Mouse (Mus musculus) limb, embryonic 15.5 days (tissue): ENCODE results near the gene D230025D16Rik. TPM values are rescaled to one million over a fixed set of nuclear protein-coding genes. Genes with fewer than 3 reads are reported as not detected.

Experiments used
- ATAC-seq: fragments of 200-750 bp; cut with Nextera tagmentation; 2 replicates; pipeline ENCODE4 v1.8.0; 2017; ENCODE audit warnings: low read depth, moderate TSS enrichment; ENCODE audit not compliant: insufficient number of reproducible peaks, low FRiP score, low TSS enrichment
- H3K27ac ChIP-seq: fragments of 300-500 bp; sonication (generic); 2 replicates; pipeline ENCODE4 v1.5.1; 2015; ENCODE audit warnings: moderate library complexity, mild to moderate bottlenecking, inconsistent platforms
- H3K27me3 ChIP-seq: fragments of 300-500 bp; sonication (generic); 2 replicates; pipeline ENCODE4 v1.6.1; 2015; ENCODE audit warnings: inconsistent platforms
- H3K36me3 ChIP-seq: fragments of 300-500 bp; sonication (generic); 2 replicates; pipeline ENCODE4 v1.6.1; 2015; ENCODE audit warnings: inconsistent platforms
- H3K4me1 ChIP-seq: fragments of 300-500 bp; sonication (generic); 2 replicates; pipeline ENCODE4 v1.6.1; 2015; ENCODE audit warnings: inconsistent platforms
- H3K4me2 ChIP-seq: fragments of 300-500 bp; sonication (generic); 2 replicates; pipeline ENCODE4 v1.6.1; 2015; ENCODE audit warnings: mild to moderate bottlenecking, inconsistent platforms
- H3K4me3 ChIP-seq: fragments of 300-500 bp; sonication (generic); 2 replicates; pipeline ENCODE4 v1.5.1; 2015; ENCODE audit warnings: mild to moderate bottlenecking, inconsistent platforms
- H3K9ac ChIP-seq: fragments of 300-500 bp; sonication (generic); 2 replicates; pipeline ENCODE4 v1.6.1; 2015; ENCODE audit warnings: inconsistent platforms
- H3K9me3 ChIP-seq: fragments of 300-500 bp; sonication (generic); 2 replicates; pipeline ENCODE4 v1.6.1; 2016; ENCODE audit warnings: inconsistent platforms
- WGBS: fragments of 180-500 bp; shearing (Covaris S2); methylation state at CpG from one replicate; pipeline ENCODE4 v1.1.7; 2015; 5-methylcytosine and 5-hydroxymethylcytosine counted together
- polyA plus RNA-seq: library from polyadenylated mRNA; unstranded; fragments of >200 nt; fragmentation: Nextera tagmentation; extraction: Ambion mirVana; gene quantifications from 2 replicates; pipeline ENCODE4 v1.2.1, GENCODE M21; 2015

D230025D16Rik gene
- polyA plus RNA-seq, 1 experiment from 2014 or later = 25.6 TPM

GRCm38 (mm10) chr8:105275840-105276239 is 50.9 kb downstream of the D230025D16Rik start, which contains the start of gene Nol3:
TSS of gene Nol3 (plus strand) at chr8:105276140.
- Histone ChIP-seq H3K4me1 (peaks cover 29% of the 10 kb centered on the region), H3K4me2 (peak within 1 kb of the TSS; percentile 85), H3K4me3 (peak within 1 kb of the TSS; percentile 44), H3K9me3 (no peaks in the 10 kb centered on the region), H3K27ac (no peak within 1 kb of the TSS), H3K36me3 (no peaks in the 10 kb centered on the region), H3K27me3 (peaks cover 89% of the 10 kb centered on the region), H3K9ac (peak within 1 kb of the TSS; percentile 31)
- 4% methylated on average over 10 of the region's 10 CpGs for WGBS
- ATAC-seq = no peak

GRCm38 (mm10) chr8:105276292-105277120 is 51.6 kb downstream of the D230025D16Rik start:
- H3K4me1 ChIP-seq = peaks cover 27% of the 10 kb centered on the region
- H3K9me3 ChIP-seq = no peaks in the 10 kb centered on the region
- WGBS = 3% methylated on average over 30 of the region's 30 CpGs
- H3K27ac ChIP-seq = no peak overlapping the region
- peak overlapping the region; percentile 44 for H3K4me3 ChIP-seq
- H3K36me3 ChIP-seq = no peaks in the 10 kb centered on the region
- peak; percentile 56; the same call in 1 of the 2 replicates for ATAC-seq
- peaks cover 82% of the 10 kb centered on the region for H3K27me3 ChIP-seq
- H3K4me2 ChIP-seq = peak overlapping the region; percentile 85
- peak overlapping the region; percentile 31 for H3K9ac ChIP-seq

- WGBS = 4% methylated on average over 28 of the region's 28 CpGs
- Histone ChIP-seq H3K9me3 (no peaks in the 10 kb centered on the region), H3K27me3 (peaks cover 62% of the 10 kb centered on the region), H3K4me2 (peak overlapping the region; percentile 53), H3K36me3 (peaks cover 3% of the 10 kb centered on the region; the same call in 1 of the 2 replicates), H3K9ac (no peak overlapping the region), H3K4me1 (peaks cover 30% of the 10 kb centered on the region), H3K4me3 (peak overlapping the region; percentile 28), H3K27ac (no peak overlapping the region)
- peak; percentile 30; the same call in 1 of the 2 replicates for ATAC-seq
Measured at GRCm38 (mm10) chr8:105278911-105279334, 54.0 kb downstream of the D230025D16Rik start.

- Histone ChIP-seq H3K36me3 (peaks cover 12% of the 10 kb centered on the region; the same call in 1 of the 2 replicates), H3K4me3 (no peak overlapping the region), H3K4me1 (peaks cover 26% of the 10 kb centered on the region), H3K9me3 (no peaks in the 10 kb centered on the region), H3K27ac (no peak overlapping the region), H3K27me3 (peaks cover 46% of the 10 kb centered on the region), H3K4me2 (no peak overlapping the region), H3K9ac (no peak overlapping the region)
- no peak for ATAC-seq
- 63% methylated on average over 3 of the region's 3 CpGs for WGBS
Measured at GRCm38 (mm10) chr8:105280567-105280966, 55.6 kb downstream of the D230025D16Rik start.

- H3K4me2 ChIP-seq = no peak overlapping the region
- no peak overlapping the region for H3K4me3 ChIP-seq
- no peak for ATAC-seq
- H3K9ac ChIP-seq = no peak overlapping the region
- 78% methylated on average over 12 of the region's 12 CpGs for WGBS
- H3K27me3 ChIP-seq = peaks cover 33% of the 10 kb centered on the region
- H3K4me1 ChIP-seq = peaks cover 16% of the 10 kb centered on the region
- no peaks in the 10 kb centered on the region for H3K9me3 ChIP-seq
- no peak overlapping the region for H3K27ac ChIP-seq
- H3K36me3 ChIP-seq = peaks cover 13% of the 10 kb centered on the region; the same call in 1 of the 2 replicates
Measured at GRCm38 (mm10) chr8:105281821-105282220, 56.9 kb downstream of the D230025D16Rik start.

- 84% methylated on average over 4 of the region's 4 CpGs for WGBS
- H3K27me3 ChIP-seq = peaks cover 29% of the 10 kb centered on the region
Measured at GRCm38 (mm10) chr8:105282239-105282638, 57.3 kb downstream of the D230025D16Rik start.

GRCm38 (mm10) chr8:105283074-105283473 is 58.1 kb downstream of the D230025D16Rik start:
- Histone ChIP-seq H3K4me3 (no peak overlapping the region), H3K9ac (no peak overlapping the region), H3K4me2 (no peak overlapping the region), H3K27me3 (peaks cover 20% of the 10 kb centered on the region), H3K4me1 (peaks cover 19% of the 10 kb centered on the region), H3K9me3 (no peaks in the 10 kb centered on the region), H3K27ac (no peak overlapping the region), H3K36me3 (peaks cover 13% of the 10 kb centered on the region; the same call in 1 of the 2 replicates)
- 22% methylated on average over 23 of the region's 23 CpGs for WGBS
- peak; percentile 47; the same call in 1 of the 2 replicates for ATAC-seq

More at GRCm38 (mm10) chr8:105282239-105282638, 57.3 kb downstream of the D230025D16Rik start:
- Histone ChIP-seq H3K4me3 (no peak overlapping the region), H3K9ac (no peak overlapping the region), H3K4me1 (peaks cover 16% of the 10 kb centered on the region), H3K27ac (no peak overlapping the region), H3K36me3 (peaks cover 13% of the 10 kb centered on the region; the same call in 1 of the 2 replicates), H3K4me2 (no peak overlapping the region), H3K9me3 (no peaks in the 10 kb centered on the region)
- no peak for ATAC-seq

GRCm38 (mm10) chr8:105285514-105285913 is 60.6 kb downstream of the D230025D16Rik start:
- Histone ChIP-seq H3K4me2 (no peak overlapping the region), H3K9ac (no peak overlapping the region), H3K27me3 (peaks cover 8% of the 10 kb centered on the region), H3K4me1 (peaks cover 32% of the 10 kb centered on the region), H3K27ac (no peak overlapping the region), H3K9me3 (no peaks in the 10 kb centered on the region), H3K4me3 (no peak overlapping the region), H3K36me3 (peaks cover 13% of the 10 kb centered on the region; the same call in 1 of the 2 replicates)
- 47% methylated on average over 12 of the region's 12 CpGs for WGBS
- no peak for ATAC-seq

- H3K4me3 ChIP-seq = no peak overlapping the region
- H3K27ac ChIP-seq = no peak overlapping the region
- H3K27me3 ChIP-seq = peaks cover 12% of the 10 kb centered on the region
- 92% methylated on average over 4 of the region's 4 CpGs for WGBS
- ATAC-seq = no peak
- no peaks in the 10 kb centered on the region for H3K9me3 ChIP-seq
- no peak overlapping the region for H3K9ac ChIP-seq
- peaks cover 37% of the 10 kb centered on the region for H3K4me1 ChIP-seq
- H3K4me2 ChIP-seq = no peak overlapping the region
- H3K36me3 ChIP-seq = peaks cover 11% of the 10 kb centered on the region; the same call in 1 of the 2 replicates
Measured at GRCm38 (mm10) chr8:105286907-105287306, 62.0 kb downstream of the D230025D16Rik start.

- peak overlapping the region; percentile 53; the same call in 1 of the 2 replicates for H3K4me3 ChIP-seq
- peaks cover 18% of the 10 kb centered on the region for H3K27me3 ChIP-seq
- H3K4me2 ChIP-seq = peak overlapping the region; percentile 79
- H3K36me3 ChIP-seq = 0 out of 2 replicates have a peak, but pooled peaks cover 10% of the 10 kb centered on the region
- no peak for ATAC-seq
- H3K4me1 ChIP-seq = peaks cover 32% of the 10 kb centered on the region
- no peak overlapping the region for H3K27ac ChIP-seq
- no peaks in the 10 kb centered on the region for H3K9me3 ChIP-seq
- no peak overlapping the region for H3K9ac ChIP-seq
- WGBS = 84% methylated on average over 5 of the region's 5 CpGs
Measured at GRCm38 (mm10) chr8:105288231-105288630, 63.3 kb downstream of the D230025D16Rik start.

GRCm38 (mm10) chr8:105288958-105289732 is 64.2 kb downstream of the D230025D16Rik start:
- peak; percentile 87 for ATAC-seq
- H3K4me1 ChIP-seq = peaks cover 32% of the 10 kb centered on the region
- peak overlapping the region; percentile 53 for H3K4me3 ChIP-seq
- H3K27me3 ChIP-seq = peaks cover 20% of the 10 kb centered on the region
- H3K4me2 ChIP-seq = peak overlapping the region; percentile 79
- peak overlapping the region; percentile 83 for H3K27ac ChIP-seq
- peak overlapping the region; percentile 26 for H3K9ac ChIP-seq
- H3K9me3 ChIP-seq = no peaks in the 10 kb centered on the region
- 0 out of 2 replicates have a peak, but pooled peaks cover 10% of the 10 kb centered on the region for H3K36me3 ChIP-seq
- WGBS = under 1% methylated on average over 53 of the region's 53 CpGs
